Mouse (Mus musculus) mesoderm, embryonic 11.5 days (tissue): ENCODE measurements around the gene Rab3il1.

Experiments
- DNase-seq: peaks from one replicate; pipeline ENCODE4 v3.0.0-alpha.2; 2012; ENCODE audit warnings: low read depth, low spot score

Rab3il1 gene

GRCm38 (mm10) chr19:10013348-10013747 lies 11.9 kb downstream of the Rab3il1 start:
- DNase-seq = no peak

- DNase-seq = peak; percentile 88
Measured at GRCm38 (mm10) chr19:10013913-10014312, 12.4 kb downstream of the Rab3il1 start.

GRCm38 (mm10) chr19:10014824-10015223 lies 13.4 kb downstream of the Rab3il1 start:
- DNase-seq = no peak

- no peak for DNase-seq
Measured at GRCm38 (mm10) chr19:10015442-10015841, 14.0 kb downstream of the Rab3il1 start.

- no peak for DNase-seq
Measured at GRCm38 (mm10) chr19:10016151-10016550, 14.7 kb downstream of the Rab3il1 start.

DNA sequence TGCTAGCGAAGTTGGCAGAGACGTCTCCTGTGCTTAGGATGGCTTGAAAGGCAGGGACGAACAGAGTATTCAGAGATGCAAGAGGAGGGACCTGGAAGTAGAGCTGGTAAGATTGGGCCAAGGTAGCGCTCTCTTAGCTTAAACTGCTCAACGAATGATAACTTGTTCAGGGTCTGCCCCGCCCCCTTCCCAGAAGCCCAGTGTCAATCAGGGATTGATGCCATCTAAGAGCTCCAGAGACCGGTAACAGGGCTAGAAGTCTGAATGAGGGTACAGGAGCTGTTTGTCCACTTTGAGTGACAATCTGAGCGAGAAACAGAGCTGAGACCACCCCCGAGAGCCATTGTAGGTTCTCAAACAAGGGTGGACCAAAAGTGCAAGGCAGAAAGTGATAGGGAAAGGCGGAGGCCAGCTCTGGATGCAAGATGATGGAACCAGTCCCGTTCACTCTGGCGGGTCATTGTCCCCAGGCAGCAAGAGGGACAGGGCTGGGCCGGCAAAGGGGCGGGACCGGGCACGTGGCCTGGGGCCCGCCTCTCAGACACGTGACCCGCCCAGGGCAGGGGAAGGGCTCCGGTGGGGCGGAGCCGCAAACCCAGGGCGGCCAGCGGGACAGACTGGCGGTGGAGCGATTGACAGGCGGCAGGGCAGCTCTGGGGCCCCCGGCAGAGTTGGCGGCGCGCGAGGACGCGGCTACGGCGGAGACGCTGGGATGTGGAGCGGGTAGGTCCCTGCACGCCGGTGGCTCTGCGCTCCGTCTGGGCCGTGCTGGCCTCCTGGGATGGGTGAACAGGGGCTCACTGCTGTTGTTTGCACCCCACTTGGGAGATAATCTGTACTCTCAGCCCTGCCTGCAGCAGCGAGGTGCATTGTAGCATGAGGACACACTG lies 16.4 kb downstream of the Rab3il1 start:
- DNase-seq = peak; percentile 87

DNA sequence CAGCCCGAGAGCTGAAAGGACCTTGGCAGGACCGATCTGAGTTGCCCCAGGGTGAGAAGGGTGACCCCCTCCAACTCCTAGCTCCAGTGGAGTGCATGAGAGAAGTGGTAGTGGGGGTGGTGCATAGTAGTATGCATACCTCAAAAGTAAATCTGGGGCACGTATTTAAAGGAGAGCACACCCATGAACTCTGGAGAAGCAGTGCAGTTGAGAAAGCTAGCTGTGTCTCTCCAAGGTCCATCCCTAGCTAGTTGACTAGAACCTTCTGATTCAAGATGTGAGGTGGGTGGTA lies 17.0 kb downstream of the Rab3il1 start:
- DNase-seq = no peak

- DNase-seq = no peak
Measured at GRCm38 (mm10) chr19:10019214-10019760, 17.8 kb downstream of the Rab3il1 start.

DNA sequence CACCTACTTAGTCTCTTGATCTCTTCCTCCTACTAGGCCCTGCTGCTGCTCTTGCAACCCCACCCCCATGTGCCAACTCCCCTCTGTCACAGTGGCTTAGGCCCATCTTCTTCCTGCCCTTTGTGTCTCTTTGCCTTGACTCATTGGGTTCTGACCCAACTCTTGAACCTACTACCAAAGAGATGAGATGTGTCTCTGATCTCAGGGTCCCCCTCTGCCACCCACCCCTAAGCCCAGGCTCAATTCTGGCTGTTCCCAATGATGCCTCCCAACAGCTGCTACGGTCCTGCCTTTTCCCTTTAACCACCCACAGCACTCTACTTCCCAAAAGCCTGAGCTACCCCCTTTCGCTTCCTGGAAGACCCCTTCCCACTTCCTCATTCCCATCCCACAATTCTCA lies 20.5 kb downstream of the Rab3il1 start:
- DNase-seq = no peak

GRCm38 (mm10) chr19:10022414-10023303 lies 21.2 kb downstream of the Rab3il1 start:
- DNase-seq = no peak

GRCm38 (mm10) chr19:10023304-10023758 lies 21.9 kb downstream of the Rab3il1 start:
- DNase-seq = no peak

DNA sequence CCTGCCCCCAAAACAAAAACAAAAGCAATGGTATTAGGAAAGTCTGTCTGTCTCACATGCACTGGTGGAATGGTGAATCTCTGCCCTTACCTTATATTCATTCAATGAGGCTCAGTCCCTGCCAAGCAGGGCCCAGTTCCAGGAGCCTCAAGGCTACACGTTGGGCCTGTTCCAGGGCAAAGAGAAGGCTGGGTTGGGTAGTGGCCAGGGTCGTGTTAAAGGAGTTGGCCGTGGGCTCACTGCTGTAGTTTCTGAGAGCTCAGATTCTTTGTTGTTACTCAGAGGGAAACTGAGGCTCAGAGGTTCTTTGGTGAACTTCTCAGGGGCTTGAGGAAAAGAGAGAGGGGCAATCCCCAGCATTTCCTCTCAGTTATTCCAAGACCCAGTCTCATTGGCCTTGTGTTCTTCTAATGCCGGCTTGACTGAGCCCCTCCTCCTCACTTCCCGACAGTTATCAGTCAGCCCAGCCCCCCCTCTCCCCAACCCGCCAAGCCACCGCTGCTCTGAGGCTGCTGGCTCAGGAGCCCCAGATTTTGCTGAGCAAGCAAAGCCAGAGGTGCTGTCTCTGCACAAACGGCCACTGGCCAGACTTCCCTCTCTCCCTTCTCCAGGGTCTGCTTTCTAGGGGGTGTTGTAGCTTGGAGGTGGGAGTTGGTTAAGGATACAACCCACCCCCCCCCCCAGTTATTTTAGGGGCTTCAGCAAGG lies 23.9 kb downstream of the Rab3il1 start:
- DNase-seq = peak; percentile 55

GRCm38 (mm10) chr19:10029746-10030145 lies 28.3 kb downstream of the Rab3il1 start:
- DNase-seq = no peak

DNA sequence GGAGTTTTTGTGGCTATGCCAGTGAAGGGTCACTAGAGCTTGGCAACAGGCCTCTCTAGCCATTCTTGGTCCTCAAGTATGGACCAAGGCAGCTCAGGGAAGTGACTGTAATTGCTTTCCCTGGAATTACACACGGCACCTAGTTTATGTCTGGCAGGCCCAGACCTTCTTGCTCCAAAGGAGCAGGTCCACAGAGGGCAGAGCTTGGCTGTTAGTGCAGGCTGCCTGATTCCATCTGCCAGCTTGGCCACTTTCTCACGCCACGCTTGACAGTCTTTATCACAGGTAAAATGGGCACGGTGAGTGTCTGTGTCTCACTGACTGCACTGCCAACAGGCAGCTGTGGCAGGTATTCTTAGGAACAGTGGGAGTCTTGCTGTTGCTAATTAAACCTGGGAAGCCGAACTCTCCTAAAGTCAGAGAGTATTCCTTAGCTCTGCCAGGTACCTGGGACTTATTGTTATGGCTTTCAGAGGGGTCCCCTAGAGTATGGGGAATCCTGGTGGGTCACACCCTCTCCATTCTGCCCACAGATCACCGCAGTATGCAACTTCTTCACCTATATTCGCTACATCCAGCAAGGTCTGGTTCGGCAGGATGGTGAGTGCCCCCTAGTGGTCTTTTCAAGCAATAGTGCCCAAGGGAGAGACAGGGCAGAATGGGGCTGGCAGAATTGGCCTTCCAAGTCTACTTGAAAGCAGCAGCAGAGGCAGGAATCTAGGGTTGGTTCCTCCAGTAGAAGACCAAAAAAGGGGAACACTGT lies 31.9 kb downstream of the Rab3il1 start:
- peak; percentile 70 for DNase-seq

- no peak for DNase-seq
Measured at GRCm38 (mm10) chr19:10034356-10034755, 32.9 kb downstream of the Rab3il1 start.

DNA sequence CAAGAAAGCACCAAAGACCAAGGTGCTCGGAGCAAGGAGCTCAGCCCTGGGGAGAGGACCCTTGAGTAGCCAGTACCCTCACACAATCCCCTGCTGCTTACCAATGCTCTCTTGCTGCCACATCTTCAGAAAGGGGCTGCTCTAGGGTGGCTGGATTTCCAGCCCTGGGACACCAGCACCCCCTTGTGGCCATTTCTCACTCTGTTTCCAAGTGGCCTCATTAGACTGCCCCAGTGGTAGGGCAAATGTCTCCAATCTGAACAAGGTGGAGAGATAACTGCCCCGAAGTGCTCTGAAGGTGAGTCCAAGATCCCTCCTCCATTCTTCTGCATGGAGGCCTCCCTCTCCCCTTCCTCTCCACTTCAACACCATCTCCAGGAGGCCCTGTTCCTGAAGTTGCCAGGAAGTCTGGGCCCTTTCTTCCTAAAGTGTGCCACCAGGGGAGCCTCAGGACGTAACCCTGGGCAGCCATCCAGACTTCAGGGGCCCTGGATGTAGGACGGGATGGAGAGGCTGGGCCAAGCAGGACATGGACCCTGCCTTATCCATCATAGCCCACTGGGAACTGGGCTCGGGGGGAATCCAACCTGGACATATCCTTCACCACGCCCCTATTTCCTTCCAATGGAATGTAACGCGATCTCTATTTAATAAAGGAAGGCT lies 33.4 kb downstream of the Rab3il1 start:
- peak; percentile 86 for DNase-seq

GRCm38 (mm10) chr19:10037534-10037933 lies 36.1 kb downstream of the Rab3il1 start:
- no peak for DNase-seq

GRCm38 (mm10) chr19:10038364-10038763 lies 36.9 kb downstream of the Rab3il1 start:
- no peak for DNase-seq

DNA sequence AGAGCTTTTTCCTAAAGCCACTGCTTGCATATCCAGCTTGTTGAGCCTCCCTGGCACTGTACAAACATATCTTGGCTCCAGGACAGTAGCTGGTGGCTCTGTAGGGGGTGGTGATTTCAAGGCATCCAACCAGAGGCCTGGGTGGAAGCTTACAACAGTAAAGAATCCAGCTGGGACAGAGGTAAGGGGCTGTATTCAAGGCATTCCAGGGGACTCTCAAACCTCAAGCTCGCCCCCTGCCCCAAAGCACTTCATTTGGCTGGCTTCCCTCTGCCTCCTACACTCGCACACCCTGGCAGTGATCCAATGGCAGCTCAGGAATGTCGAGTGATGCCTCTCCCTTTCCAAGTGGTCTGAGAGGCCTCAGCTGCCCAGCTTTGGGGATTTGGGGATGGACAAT lies 37.4 kb downstream of the Rab3il1 start:
- DNase-seq = no peak

GRCm38 (mm10) chr19:10039615-10040014 lies 38.1 kb downstream of the Rab3il1 start:
- DNase-seq = no peak
